14 mouse cellular contexts compared by ENCODE assay signal in genomic region chr19:36002476-36003445, GRCm38 (mm10). TPM values are rescaled to one million over a fixed set of nuclear protein-coding genes. Genes with fewer than 3 reads are reported as not detected.
DNase-seq lines count a peak whose midpoint lies in the region; ATAC-seq and TF ChIP-seq lines count a peak whose summit lies in the region.
"Had no signal": no experiment of that assay in that cellular context is flagged by ENCODE, and none has a peak within 500 bp of the region (broad histone marks: within the 10 kb centered on the region; RNA-seq: fewer than 3 reads in every experiment).

No protein-coding gene starts in this region.

- 45% methylated on average over 17 of the region's 17 CpGs for WGBS in limb, embryonic 14.5 days

- ATAC-seq in limb, embryonic 14.5 days (ENCODE audit: low FRiP score, low read depth), result no peak
- ATAC-seq in erythroid progenitor cell, adult 5-6 weeks (replicated peaks; ENCODE audit: low FRiP score, poor library complexity, severe bottlenecking), result no peak
- ATAC-seq in megakaryocyte progenitor cell, adult 5-6 weeks (replicated peaks; ENCODE audit: poor library complexity), result no peak

- H3K9me3 ChIP-seq in limb, embryonic 14.5 days (ENCODE audit: control insufficient read depth, low read length), result no peaks in the 10 kb centered on the region
- H3K9me3 ChIP-seq: G1E; liver, embryonic 15.5 days had no signal

- 0 out of 2 replicates have a peak overlapping the region, but pooled peaks have one; percentile 17 for H3K4me2 ChIP-seq in limb, embryonic 14.5 days (replicated peaks; ENCODE audit: low read depth, low read length, severe bottlenecking)
- H3K4me2 ChIP-seq: liver, embryonic 15.5 days had no signal

- no peaks in the 10 kb centered on the region for H3K27me3 ChIP-seq in limb, embryonic 14.5 days (ENCODE audit: control insufficient read depth, insufficient read depth, low read length)
- H3K27me3 ChIP-seq: liver, embryonic 15.5 days had no signal

- no peak overlapping the region for H3K9ac ChIP-seq in limb, embryonic 14.5 days (ENCODE audit: low read depth, low read length, severe bottlenecking)
- H3K9ac ChIP-seq: liver, embryonic 15.5 days had no signal

- DNase-seq in embryo, embryonic 10.5 days (ENCODE audit: low spot score), result peak; percentile 10
- no peak for DNase-seq in embryo, embryonic 10 days (ENCODE audit: low spot score)
- DNase-seq in right cerebral cortex, postnatal 10 days (ENCODE audit: low spot score in 2 of 2), result peak; percentile 34 to 46
- no peak for DNase-seq in right cerebral cortex, postnatal 4 days
- no peak for DNase-seq in limb, embryonic 14.5 days (ENCODE audit: low spot score)
- DNase-seq in telencephalon, adult 2 months (ENCODE audit: low read depth, low spot score), result peak; percentile 23
- DNase-seq: cerebellum, adult 8-10 months had no signal

- no peak overlapping the region for H3K27ac ChIP-seq in limb, embryonic 14.5 days (replicated peaks; ENCODE audit: low read depth, low read length)
- H3K27ac ChIP-seq: liver, embryonic 15.5 days had no signal

- no peak for TF ChIP-seq POLR2A in limb, embryonic 14.5 days (IDR thresholded peaks at IDR 0.05; ENCODE audit: borderline replicate concordance, extremely low read depth, insufficient read depth, insufficient read length)

- 0 out of 2 replicates have a peak, but pooled peaks cover 4% of the 10 kb centered on the region for H3K4me1 ChIP-seq in limb, embryonic 14.5 days (ENCODE audit: control insufficient read depth, insufficient read depth, low read length)
- H3K4me1 ChIP-seq: liver, embryonic 15.5 days had no signal

- no peak overlapping the region for H3K4me3 ChIP-seq in limb, embryonic 14.5 days (replicated peaks; ENCODE audit: low read length)
- H3K4me3 ChIP-seq: erythroblast, embryonic 14.5 days; liver, embryonic 15.5 days; megakaryocyte, embryonic 14.5 days had no signal

- H3K36me3 ChIP-seq in limb, embryonic 14.5 days (ENCODE audit: control insufficient read depth, insufficient read depth, low read length), result no peaks in the 10 kb centered on the region
- H3K36me3 ChIP-seq: G1E; liver, embryonic 15.5 days had no signal

RNA-seq across cellular contexts. Expression of gene Htr7, which starts 54.5 kb away (rescaled TPM):
- polyA plus RNA-seq in limb, embryonic 14.5 days (2012; rRNA removed), result 0.53 and 0.72 TPM in 2 replicates
- 0.34 and 0.51 TPM in 2 replicates for polyA plus RNA-seq in limb, embryonic 14.5 days (2014; fragmentation: Nextera tagmentation; extraction: Ambion mirVana)
- not detected in 2 replicates for total RNA-seq in erythroid progenitor cell, adult 5-6 weeks (2015; ENCODE audit: low replicate concordance)
- total RNA-seq in erythroid progenitor cell, adult 5-6 weeks (2017; ENCODE audit: low replicate concordance), result not detected in 2 replicates
- 0.12 TPM in 1 of 2 replicates, not detected in the other for total RNA-seq in megakaryocyte progenitor cell, adult 5-6 weeks (2015)
- not detected in 2 replicates for total RNA-seq in megakaryocyte progenitor cell, adult 5-6 weeks (2017)
- polyA plus RNA-seq: erythroblast, embryonic 14.5 days; G1E; liver, embryonic 15.5 days; stomach, embryonic 14.5 days had no signal

Comparison
In these comparisons a context has a peak if more than half of its experiments do, and no peak if none do; other contexts are left out.
1. DNase-seq: peak in embryo, embryonic 10.5 days (single experiment), right cerebral cortex, postnatal 10 days (2 of 2) and telencephalon, adult 2 months (single experiment); none in embryo, embryonic 10 days (single experiment), right cerebral cortex, postnatal 4 days (single experiment) and limb, embryonic 14.5 days (single experiment).